Mouse (Mus musculus) embryo, embryonic 9.5 days (tissue): ENCODE data around the gene Hcn2.

ENCODE experiments used
- DNase-seq: peaks from one replicate; pipeline ENCODE4 v3.0.0-alpha.2; 2017; ENCODE audit errors: extremely low spot score

Hcn2 gene

DNA sequence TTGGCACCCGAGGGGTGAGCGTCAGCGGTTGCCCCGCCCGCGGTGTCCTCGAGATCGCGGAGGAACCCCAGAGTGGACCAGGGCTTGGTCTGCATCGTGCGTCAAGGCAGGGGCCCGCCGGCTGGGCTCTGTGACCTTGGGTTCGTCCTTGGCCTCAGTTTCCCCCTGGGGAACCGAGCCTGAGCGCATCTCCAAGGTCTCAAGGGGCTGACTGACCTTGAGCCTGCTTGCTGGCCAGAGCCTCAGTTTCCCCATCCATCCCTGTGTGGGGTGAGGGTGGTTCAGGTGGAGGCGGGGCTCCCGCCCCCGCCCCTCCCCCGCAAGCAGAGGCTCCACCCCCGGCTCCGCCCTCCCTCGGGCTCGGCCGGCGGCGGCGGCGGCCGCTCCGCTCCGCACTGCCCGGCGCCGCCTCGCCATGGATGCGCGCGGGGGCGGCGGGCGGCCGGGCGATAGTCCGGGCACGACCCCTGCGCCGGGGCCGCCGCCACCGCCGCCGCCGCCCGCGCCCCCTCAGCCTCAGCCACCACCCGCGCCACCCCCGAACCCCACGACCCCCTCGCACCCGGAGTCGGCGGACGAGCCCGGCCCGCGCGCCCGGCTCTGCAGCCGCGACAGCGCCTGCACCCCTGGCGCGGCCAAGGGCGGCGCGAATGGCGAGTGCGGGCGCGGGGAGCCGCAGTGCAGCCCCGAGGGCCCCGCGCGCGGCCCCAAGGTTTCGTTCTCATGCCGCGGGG is at the start of gene Hcn2:
TSS of gene Hcn2 (plus strand) at position 381 of the 734 bp plus-strand sequence.
- no peak for DNase-seq

DNA sequence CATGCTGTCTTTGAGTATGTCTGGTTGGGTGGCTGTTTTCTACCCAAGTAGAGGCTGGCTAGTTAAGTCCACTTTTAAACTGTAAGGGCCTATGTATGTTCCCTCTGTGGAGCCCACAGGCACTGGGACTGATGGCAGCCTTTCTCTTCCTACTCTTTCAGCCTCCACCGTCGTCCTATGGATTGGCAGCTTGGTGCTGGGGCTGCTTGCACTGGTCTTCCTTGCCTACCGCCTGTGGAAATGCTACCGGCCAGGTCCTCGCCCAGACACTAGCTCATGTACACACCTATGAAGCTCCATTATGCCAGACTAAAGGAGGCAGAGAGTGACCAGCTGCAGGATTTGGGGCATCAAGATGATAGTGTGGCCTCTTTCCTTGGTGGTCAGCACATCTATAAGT is 48.4 kb upstream of the Hcn2 start:
- DNase-seq, result no peak

DNA sequence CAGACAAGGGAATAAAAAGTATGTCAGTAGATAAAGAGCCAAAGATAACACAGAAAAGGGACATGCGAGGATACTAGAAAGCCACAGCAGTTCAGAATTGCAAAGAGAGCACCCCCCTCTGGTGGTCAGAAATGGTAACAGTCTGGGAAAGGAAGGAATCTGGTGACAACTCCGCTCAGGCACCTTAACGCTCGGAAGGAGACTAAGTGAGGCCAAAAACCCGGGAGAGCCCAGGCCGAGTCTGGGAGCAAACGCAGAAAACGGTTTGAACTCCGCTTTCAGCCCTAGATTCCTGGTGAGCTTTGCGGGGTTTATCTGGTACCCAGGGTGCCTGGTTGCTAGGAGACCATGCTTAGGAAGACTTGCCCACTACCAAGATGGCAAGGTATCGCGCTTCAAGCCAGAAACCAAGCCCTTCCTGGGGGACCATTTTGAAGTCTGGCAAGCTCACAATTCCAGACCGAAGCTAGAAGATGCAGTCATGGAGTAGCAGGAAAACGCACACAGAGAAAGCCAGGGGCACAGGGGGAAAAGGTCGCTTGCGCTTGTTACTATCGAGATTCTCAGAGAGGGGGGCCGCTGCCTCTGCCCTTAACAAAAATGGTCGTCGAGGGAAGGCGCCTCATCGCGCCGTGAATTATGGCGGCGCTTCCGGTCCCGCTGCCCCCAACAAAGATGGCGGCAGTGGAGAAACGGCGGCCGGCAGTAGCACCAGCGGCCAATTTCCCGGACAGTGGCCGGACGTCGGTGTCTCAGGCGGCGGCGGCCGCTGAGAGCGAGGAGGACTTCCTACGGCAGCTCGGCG is 47.5 kb upstream of the Hcn2 start, which contains the start of gene Tpgs1:
TSS of gene Tpgs1 (plus strand) at position 599 of the 805 bp plus-strand sequence.
- peak; percentile 97 for DNase-seq

DNA sequence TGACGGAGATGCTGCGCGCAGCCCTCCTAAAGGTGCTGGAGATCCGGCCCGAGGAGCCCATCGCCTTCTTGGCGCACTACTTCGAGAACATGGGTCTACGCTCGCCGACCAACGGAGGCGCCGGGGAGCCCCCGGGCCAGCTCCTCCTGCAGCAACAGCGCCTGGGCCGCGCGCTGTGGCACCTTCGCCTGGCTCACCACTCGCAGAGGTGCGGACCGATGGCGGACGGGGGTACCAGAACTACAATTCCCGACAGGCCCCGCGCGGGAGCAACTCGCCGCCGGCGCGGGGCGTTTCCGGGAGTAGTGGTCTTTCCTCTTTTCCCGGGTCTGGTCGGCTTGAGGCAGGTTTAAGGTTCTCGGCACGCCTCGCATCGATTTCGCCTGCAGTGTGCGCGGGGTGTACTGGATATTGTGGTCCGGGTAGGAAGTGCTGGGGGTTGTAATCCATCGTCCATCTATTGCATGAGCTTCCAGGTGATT is 46.8 kb upstream of the Hcn2 start:
- peak; percentile 87 for DNase-seq

DNA sequence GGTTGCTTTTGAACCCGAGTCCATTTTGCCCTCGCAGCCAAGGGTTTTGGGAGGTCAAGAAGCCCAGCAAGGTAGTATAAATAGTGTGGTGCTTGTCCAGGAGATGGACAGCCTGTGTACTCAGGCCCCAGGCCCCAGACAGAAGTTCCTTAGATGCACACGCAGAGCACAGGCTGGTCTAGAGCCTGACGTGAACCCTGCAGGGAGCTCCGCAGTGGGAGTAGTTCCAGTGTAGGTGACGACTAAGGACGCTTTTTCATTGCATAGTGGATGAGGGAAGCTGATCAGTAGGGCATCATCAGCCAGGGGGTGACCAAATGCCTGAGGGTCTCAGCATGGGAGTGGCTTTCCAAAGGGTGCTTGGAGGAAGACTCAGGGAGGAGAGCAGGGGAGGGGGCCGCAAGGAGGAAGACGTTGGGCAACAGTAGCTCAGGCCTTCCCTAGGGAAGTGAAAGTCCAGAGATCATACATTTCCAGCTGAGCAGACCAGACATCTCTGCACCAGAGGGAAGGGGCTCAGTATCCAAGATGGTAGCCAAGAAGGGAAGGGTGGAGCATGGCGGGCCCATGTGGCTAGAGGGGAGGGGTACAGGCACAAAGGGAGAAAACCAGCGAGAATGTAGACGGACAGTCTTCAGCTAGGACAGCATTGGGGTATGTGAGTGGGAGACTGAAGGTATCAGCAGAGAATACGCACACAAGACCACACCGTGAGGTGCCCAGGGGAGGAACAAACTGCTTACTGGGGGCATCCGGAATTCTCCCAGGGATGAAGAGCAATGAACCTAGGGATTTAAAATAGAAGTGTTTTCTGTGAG is 46.2 kb upstream of the Hcn2 start:
- no peak for DNase-seq

DNA sequence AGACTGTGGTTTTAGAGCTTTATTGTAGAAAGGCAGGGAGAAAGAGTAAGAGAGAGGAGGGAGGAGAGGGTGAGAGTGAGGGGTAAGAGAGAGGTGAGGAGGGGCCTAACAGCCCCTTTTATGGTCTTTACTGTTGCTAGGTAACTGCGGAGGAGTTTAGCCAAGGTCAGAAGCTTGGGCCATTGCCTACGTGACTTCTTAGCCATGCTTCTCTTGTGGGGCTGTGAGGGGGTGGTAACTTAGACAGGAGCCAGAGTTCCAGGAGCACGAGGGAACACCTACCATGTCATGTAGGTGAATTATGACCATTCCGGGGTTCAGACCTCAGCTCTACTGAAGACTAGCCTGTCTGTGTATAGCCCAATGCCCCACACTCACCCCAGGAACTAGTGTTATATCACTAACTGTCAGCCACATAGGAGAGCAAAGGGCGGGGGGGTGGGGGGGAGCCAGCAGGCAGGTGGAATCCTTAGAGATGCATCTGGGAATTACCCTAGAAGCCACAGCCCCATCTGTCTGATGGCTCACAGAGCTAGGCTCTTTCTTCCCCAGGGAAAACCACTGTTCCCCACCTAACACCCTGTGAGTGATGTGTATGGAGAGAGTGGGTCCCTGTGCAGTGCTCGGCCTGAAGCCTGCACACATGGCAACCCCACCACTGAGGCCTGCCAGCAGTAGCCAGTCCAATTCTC is 44.9 kb upstream of the Hcn2 start:
- no peak for DNase-seq

DNA sequence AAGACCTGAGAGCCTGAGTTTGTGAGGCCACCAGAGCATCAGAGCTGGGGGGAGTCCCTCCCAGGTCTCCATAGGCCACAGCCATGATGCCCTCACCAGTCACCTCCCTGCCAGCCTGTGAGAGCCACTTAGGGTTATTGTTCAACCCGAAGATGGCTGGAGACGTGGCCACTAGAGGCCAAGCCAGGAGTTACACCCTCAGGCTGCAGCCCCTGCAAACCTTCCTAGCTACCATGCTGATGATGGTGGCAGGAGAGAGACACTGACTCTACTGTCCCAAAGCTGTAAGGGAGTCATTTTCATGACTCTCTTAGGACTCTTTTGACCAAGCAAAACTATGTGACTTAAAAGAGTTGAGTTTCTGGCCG is 44.4 kb upstream of the Hcn2 start:
- no peak for DNase-seq

DNA sequence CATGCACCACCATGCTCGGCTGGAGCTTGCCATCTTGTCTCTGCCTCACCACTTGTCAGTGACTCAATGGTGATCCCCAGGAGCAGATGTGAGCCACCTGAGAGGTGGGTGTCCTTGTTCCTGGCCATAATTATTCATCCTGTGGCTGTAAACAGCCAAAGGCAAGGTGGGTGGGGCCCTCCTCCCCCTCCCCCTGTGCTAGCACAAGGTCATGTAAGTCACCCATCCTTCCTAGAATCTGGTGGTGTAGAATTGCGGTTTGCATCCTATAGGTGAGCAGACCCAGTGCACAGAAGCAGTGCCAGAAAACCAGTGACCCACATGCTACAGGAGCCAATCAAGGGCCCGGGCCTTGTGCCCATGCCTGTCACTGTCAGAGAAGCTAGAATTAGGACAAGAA is 43.4 kb upstream of the Hcn2 start:
- DNase-seq, result no peak

DNA sequence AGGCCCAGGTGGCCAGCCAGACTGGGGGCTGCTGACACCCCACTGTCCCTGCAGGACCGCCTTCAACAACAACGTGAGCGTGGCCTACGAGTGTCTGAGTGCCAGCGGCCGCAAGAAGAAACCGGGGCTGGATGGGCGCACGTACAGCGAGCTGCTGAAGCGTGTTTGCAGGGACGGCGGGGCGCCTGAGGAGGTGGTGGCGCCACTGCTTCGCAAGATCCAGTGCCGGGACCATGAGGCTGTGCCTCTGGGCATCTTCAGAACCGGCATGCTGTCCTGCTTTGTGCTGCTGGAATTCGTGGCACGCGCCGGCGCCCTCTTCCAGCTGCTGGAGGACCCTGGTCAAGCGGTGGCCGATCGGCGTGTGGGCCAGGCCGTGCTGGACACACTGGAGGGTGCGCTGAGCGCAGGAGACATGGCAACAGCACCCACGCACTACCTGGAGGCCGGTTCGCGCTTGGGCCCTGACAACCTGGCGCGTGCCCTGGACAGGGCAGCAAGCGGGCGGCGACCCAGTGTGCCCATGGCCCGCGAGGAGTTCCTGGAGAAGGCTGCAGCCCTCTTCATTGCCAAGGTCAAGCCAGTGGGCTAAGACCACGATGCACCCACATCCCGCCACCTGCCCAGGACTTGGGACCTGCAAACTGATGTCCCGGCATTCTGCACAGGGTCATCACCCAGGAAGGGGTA is 40.9 kb upstream of the Hcn2 start:
- no peak for DNase-seq

DNA sequence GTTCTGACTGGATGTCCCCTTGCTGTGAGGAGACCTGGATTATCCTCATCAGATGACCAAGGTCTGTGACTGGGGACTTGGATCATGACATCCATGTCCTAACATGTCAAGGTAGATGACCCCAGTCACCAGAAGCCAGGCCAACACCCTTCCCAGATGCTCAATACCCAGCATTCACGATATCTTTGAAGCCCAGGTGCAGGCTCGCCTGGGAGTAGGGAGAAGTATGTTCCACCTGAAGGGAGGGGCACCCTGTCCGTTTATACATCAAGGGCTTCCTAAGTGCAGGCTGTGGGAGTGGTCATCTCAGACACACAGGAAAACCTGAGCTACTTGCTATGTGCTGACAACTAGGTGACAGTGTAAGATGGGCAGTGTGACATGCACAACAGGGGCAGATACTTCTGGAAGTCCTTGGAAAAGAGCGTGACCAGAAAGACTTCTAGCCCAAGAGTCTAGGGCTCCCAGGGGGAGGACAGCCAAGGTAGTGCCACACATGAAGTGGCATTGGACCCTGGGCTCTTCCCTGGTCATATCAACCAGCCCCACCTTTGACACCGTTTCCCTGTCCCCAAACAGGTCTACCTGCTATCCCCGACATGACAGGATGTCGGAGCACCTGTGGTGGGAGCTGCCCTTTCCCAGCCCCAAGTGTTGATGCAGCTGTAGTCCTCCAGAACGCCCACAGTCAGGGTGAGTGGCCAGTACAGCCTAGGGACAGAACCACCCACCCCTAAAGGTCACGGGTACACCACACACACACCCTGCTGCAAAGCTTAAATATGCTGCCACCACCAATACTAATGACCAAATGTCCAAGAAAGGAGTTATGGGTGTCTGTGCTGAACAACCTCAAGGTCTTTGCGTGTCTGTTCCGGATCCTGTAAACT is 35.6 kb upstream of the Hcn2 start:
- DNase-seq, result no peak

DNA sequence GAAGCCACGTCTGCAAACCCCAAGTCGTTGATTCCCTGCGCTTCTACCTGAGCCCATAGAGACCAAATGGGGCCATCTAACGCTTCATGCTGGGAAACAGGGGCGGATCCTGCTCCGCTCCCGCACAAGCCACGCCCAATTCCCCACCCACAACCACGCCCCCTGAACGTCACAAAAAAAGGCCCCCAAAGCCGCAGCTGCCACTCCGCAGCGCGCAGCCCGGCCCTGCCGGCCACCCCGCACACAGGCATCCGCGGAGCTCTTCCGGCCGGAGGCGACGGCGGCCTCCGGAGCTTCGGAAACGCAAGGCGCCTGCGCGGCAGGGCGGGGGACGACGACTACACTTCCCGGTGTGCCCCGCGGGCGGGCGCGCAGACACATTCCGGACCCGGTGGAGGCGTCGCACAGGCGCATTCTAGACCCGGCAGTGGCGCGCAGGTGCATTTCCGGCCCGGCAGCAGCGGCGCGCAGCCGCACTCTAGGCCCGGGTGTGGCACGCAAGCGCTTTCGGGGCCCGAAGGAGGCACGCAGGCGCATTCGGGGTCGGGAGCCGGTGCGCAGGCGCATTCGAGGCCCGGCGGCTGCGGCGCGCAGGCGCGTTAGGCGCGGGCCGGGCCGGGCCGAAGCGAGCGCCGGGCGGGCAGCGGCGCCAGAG is 34.7 kb upstream of the Hcn2 start, which contains the start of gene Cdc34:
TSS of gene Cdc34 (plus strand) at position 605 of the 655 bp plus-strand sequence.
- DNase-seq, result peak; percentile 99

DNA sequence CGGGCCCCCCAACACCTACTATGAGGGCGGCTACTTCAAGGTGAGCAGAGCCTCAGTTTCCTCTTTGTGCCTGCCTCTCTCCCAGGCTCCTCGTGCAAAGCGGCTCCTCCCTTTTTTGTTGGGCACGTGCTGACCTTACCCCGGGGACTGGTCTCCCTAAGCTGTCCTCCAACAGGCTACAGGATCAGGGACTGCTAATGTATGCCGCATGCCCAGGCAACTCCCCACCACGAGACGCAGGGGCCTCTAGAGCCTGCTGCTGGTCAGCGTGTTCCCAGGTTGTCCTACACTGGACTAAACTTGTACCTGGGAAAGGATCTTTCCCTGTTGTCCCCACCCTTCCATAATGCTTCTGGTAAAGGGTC is 33.9 kb upstream of the Hcn2 start:
- DNase-seq, result peak; percentile 56

DNA sequence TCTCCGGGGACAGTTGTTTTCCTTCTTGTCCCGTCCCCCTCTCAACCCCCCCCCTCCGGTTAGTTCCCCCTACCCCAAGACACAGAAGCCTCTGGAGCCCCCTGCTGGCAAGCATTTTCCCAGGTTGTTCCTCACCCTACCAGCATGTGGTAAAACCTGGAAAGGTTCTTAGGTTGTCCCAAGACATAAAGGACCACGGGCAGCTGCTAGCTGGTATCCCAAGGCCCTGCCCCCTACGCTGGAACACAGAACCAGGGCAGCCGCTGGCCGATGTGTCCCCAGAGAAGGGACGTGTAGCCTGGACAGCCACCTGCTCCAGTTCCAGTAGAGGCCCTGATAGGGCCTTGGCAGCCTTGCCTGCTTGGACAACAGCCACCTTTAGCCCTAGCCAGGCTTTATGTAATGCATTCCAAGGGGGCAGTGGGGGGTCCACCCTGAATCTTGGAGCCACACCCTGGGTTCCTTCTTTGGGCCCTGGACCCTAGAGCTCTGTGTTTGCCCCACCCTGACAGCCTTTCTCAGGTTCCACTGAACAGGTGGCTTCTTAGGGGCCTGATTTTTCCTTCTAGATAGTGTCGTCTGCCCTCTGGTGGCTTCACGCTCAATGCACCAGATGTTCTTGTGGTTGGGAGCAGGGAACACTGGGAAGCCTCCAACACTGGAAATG is 33.4 kb upstream of the Hcn2 start:
- DNase-seq, result peak; percentile 64

DNA sequence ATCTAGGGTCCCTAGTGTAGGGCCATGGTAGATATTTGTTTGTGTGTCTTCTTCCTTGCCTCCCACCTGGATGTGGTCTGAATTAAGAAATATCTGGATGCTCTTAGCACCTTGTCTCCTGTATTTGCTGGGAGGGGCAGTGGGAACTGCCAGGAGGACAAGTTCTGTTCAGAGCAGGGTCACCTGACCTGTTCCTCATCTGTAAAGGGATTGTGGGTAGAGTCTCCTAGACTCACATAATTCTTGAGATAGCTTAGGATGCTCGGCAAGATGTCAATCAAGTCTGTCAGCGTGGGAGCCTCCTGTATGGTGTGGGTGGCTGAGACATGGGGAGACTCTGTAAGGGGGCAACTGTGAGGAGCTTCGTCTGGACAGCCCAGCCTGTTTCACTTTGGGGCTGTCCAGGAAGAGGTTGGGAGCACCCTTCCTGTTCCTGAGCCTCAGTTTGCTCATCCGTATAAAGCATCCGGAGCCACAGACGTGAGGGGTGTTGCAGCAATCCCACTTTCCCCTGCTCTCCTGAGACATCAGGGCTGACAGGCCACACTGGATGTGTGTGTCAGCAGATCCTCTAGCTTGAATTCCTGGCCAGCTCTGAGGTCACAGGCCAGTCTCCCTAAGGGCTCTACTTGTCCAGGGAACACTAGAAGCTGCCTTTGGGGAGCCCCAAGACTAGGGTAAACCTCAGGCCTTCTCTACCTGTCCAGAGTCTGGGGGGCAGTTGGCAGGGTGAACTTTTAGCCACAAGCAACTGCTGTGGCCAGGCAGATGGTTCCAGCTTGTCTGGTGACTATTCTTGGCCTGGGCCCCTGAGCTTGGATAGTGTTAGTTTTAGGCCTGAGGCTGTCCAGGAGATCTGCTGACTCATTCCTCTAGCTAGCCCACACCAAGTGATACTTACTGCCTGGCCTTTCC is 32.5 kb upstream of the Hcn2 start:
- DNase-seq, result no peak

DNA sequence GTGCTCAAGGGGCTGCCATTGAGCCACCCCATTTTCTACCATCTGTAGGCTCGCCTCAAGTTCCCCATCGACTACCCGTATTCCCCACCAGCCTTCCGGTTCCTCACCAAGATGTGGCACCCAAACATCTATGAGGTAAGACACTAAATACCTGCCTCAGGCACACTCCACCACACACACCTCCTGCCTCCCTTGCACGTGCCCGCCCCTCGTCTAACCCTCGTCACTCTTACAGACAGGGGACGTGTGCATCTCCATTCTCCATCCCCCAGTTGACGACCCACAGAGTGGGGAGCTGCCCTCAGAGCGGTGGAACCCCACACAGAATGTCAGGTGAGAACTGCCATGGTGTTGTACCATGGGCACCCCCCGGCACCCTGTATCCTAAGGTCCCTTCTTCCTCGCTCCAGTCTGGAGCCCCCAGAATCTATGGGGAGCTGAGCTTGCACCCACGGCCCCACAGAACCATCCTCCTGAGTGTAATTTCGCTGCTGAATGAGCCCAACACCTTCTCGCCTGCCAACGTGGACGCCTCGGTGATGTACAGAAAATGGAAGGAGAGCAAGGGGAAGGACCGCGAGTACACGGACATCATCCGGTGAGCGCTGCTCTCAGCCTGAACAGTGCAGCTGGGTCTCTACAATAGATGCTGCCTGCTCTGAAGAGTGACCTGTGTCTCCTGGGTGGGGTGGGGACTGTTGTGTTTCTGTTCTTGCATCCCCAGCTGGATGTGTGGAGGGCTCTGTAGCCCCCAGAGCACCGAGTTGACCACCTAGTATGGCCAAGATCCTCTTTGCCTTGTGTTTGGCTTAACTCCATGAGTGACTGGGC is 31.4 kb upstream of the Hcn2 start:
- no peak for DNase-seq

DNA sequence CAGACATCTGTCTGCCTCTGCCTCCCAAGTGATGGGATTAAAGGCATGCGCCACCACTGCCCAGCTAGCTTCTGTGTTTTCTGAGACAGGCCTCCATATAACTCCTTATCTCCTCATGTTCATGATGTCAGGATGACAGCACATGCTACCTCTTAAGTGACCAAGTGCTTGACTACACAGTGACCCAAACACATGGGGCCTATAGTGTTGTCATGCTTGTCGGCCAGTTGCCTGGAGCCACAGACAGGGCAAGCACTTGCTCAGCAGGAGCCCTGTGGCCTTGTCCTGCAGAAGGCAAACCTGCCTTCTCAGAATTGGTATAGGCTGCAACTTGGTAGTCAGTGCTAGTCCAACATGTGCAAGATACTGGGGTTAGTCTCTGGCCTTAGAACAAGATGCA is 30.2 kb upstream of the Hcn2 start:
- no peak for DNase-seq

DNA sequence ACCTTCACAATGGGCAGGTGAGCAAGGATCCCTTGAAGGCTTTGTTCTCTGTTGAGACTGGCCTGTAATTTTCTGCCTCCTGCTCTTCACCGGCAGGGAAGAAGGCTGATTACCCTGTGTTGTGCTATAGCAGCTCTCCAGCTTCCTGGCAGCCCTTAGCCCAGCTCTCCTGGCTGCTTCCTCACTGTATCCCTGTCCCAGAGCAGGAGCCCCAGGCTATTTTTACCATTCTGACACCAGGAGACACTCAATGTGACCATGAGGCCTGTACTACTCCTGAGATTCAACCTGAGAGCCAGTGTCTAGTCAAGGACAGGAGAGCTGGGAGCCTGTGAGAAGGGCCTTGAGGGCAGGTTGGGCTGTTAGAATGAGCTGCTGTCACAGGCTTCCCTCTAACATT is 29.7 kb upstream of the Hcn2 start:
- no peak for DNase-seq
